Mouse (Mus musculus): ENCODE results near the gene Pdgfb. TPM values are rescaled to one million over a fixed set of nuclear protein-coding genes. Genes with fewer than 3 reads are reported as not detected.

The Pdgfb gene
- total and polyA plus RNA-seq, 2 experiments from 2014 or later = 9.5 to 31.0 TPM

DNA sequence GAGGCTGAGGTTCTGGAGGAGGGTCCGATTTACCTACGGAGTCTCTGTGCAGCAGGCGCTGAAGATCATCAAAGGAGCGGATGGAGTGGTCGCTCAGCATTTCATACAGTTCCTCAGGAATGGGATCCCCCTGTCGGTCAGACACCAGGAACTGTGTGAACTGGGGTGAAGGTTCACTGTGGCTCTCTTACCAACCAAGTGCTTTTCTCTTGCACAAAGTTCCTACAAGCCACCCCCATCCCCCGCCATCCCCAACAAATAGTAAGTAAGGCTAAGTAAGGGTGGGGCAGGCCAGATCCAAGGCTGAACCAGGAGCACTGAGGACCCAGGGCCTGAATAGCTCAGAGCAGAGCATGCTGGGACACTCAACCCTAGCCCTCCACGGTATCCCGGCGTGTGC lies 9.3 kb downstream of the Pdgfb start:
- peaks cover 5% of the 10 kb centered on the region; the same call in 1 of the 2 replicates for H3K36me3 ChIP-seq (ENCODE audit: insufficient read depth, low read length)
- WGBS = 76% methylated on average over 10 of the region's 10 CpGs
- no peak overlapping the region for H3K27ac ChIP-seq
- no peak overlapping the region for H3K4me3 ChIP-seq (ENCODE audit: low read length)
- H3K27me3 ChIP-seq (ENCODE audit: insufficient read depth, low read length) = no peaks in the 10 kb centered on the region
- no peaks in the 10 kb centered on the region for H3K9me3 ChIP-seq (ENCODE audit: low read length)
- H3K4me1 ChIP-seq (ENCODE audit: insufficient read depth, low read length) = no peaks in the 10 kb centered on the region
- no peak for TF ChIP-seq CTCF (IDR thresholded peaks at IDR 0.05; ENCODE audit: low read depth)
- H3K4me2 ChIP-seq (ENCODE audit: low read depth, low read length) = no peak overlapping the region
- H3K9ac ChIP-seq (replicated peaks; ENCODE audit: low read length) = no peak overlapping the region
- DNase-seq (ENCODE audit: low spot score) (no peak), ATAC-seq (no peak)

DNA sequence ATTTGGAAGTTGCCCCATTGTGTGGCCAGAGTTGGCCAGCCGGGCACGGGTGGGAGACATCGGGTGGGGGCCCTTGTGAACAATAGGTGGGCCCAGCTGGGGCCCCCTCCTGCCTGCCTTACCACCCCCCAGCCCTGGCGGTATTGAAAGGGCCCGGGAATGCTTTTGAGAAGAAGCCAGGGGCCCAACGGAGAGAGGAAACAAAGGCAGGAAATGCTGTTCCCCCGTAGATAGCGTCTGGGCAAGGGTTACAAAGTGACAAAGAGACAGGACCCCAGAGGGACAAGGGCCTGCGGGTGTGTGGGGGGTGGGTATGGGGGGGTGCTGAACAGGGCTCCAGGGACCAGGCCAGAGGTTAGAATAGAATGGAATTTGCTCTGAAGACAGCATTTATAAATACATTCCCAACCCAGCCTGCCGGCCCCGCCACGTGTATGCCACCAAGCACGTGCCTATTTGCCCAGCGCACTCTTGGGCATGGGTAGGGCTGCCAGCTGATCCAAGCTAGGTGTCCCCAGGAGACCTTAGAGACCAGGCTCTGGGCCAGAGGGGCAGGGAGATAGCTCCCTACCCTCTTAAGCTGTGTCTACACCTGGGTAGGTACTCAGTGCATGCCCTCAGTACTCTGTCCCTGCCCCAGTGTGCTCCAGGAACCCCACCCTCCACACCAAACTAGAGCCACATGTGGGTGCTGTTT lies 10.0 kb downstream of the Pdgfb start:
- Histone ChIP-seq H3K4me1 (ENCODE audit: insufficient read depth, low read length) (no peaks in the 10 kb centered on the region), H3K9me3 (ENCODE audit: low read length) (no peaks in the 10 kb centered on the region), H3K4me3 (ENCODE audit: low read length) (no peak overlapping the region), H3K27ac (no peak overlapping the region), H3K4me2 (ENCODE audit: low read depth, low read length) (no peak overlapping the region), H3K27me3 (ENCODE audit: insufficient read depth, low read length) (no peaks in the 10 kb centered on the region), H3K36me3 (ENCODE audit: insufficient read depth, low read length) (peaks cover 5% of the 10 kb centered on the region; the same call in 1 of the 2 replicates), H3K9ac (replicated peaks; ENCODE audit: low read length) (no peak overlapping the region)
- no peak for DNase-seq (ENCODE audit: low spot score)
- TF ChIP-seq CTCF (IDR thresholded peaks at IDR 0.05; ENCODE audit: low read depth) = no peak
- ATAC-seq = peak; percentile 38; the same call in 1 of the 2 replicates
- WGBS = 14% methylated on average over 14 of the region's 14 CpGs

DNA sequence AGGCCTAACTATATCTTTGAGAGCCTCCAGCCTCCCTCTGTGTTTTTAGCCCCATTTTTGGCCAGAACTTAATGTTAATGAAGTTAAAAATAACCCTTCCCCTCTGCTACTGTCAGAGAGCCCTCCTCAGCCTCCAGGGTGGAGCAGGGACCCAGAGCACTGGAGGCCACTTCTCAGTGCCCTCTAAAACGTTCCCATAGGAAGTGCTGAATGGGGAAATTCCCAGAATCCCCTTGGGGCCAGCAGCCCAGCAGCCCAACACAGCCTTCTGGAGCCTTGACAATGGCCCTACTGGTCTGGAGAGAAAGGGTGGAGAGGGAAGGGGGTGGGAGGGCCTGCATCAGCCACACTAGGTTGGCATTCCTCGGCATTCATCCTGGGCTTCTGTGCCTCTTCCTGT lies 11.2 kb downstream of the Pdgfb start:
- no peak for TF ChIP-seq CTCF (IDR thresholded peaks at IDR 0.05; ENCODE audit: low read depth)
- H3K4me1 ChIP-seq (ENCODE audit: insufficient read depth, low read length) = no peaks in the 10 kb centered on the region
- WGBS = 41% methylated on average over 2 of the region's 2 CpGs
- H3K27me3 ChIP-seq (ENCODE audit: insufficient read depth, low read length) = no peaks in the 10 kb centered on the region
- no peaks in the 10 kb centered on the region for H3K9me3 ChIP-seq (ENCODE audit: low read length)
- H3K4me3 ChIP-seq (ENCODE audit: low read length) = no peak overlapping the region
- H3K36me3 ChIP-seq (ENCODE audit: insufficient read depth, low read length) = peaks cover 5% of the 10 kb centered on the region; the same call in 1 of the 2 replicates
- H3K9ac ChIP-seq (replicated peaks; ENCODE audit: low read length) = no peak overlapping the region
- 0 out of 2 replicates have a peak overlapping the region, but pooled peaks have one; percentile 7 for H3K27ac ChIP-seq
- H3K4me2 ChIP-seq (ENCODE audit: low read depth, low read length) = no peak overlapping the region
- DNase-seq (ENCODE audit: low spot score) = no peak
- ATAC-seq = no peak

DNA sequence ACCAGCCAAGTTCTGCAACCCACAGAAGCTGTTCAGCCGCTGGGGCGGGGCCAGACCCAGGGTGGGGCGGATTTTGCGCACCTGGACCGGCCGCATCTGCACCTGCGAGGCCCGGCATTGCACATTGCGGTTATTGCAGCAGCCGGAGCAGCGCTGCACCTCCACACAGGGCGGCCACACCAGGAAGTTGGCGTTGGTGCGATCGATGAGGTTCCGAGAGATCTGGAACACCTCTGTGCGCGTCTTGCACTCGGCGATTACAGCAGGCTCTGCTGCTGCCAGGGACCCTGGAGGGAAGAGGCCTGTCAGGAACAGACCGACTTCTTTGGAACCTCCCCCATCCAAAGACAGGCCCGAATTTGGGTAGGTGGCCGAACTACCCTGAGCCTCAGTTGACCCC lies 13.2 kb downstream of the Pdgfb start:
- H3K4me3 ChIP-seq (ENCODE audit: low read length) = no peak overlapping the region
- no peak for ATAC-seq

DNA sequence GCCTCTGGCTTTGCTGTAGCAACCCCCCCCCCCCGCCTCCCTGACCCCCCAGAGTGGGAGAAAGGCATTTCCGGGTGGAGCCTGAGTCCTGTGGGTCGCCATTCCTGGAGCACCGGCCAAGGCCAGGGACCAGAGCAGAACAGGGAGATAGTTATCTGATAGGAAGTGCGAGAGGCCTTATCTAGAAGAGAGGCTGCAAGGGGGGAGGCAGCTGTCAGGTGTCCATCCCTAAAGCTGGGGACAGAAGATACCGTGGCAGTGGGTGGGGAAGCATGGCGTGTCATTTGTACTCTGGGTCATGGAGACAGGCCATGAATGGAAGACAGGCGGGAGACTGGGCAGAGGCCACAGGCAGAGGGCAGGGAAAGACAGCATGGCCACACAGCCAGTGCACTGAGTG lies 14.1 kb downstream of the Pdgfb start:
- H3K9ac ChIP-seq (replicated peaks; ENCODE audit: low read length) = no peak overlapping the region
- 48% methylated on average over 8 of the region's 8 CpGs for WGBS
- no peak overlapping the region for H3K4me2 ChIP-seq (ENCODE audit: low read depth, low read length)
- ATAC-seq (no peak), DNase-seq (ENCODE audit: low spot score) (no peak)
- H3K27me3 ChIP-seq (ENCODE audit: insufficient read depth, low read length) = no peaks in the 10 kb centered on the region
- no peak overlapping the region for H3K27ac ChIP-seq
- no peaks in the 10 kb centered on the region for H3K4me1 ChIP-seq (ENCODE audit: insufficient read depth, low read length)
- no peak for TF ChIP-seq CTCF (IDR thresholded peaks at IDR 0.05; ENCODE audit: low read depth)
- H3K9me3 ChIP-seq (ENCODE audit: low read length) = no peaks in the 10 kb centered on the region
- peaks cover 5% of the 10 kb centered on the region; the same call in 1 of the 2 replicates for H3K36me3 ChIP-seq (ENCODE audit: insufficient read depth, low read length)
- H3K4me3 ChIP-seq (ENCODE audit: low read length) = no peak overlapping the region

More for the DNA sequence above, 13.2 kb downstream of the Pdgfb start:
- H3K4me2 ChIP-seq (ENCODE audit: low read depth, low read length) = no peak overlapping the region
- no peaks in the 10 kb centered on the region for H3K4me1 ChIP-seq (ENCODE audit: insufficient read depth, low read length)
- H3K36me3 ChIP-seq (ENCODE audit: insufficient read depth, low read length) = peaks cover 5% of the 10 kb centered on the region; the same call in 1 of the 2 replicates
- H3K9ac ChIP-seq (replicated peaks; ENCODE audit: low read length) = no peak overlapping the region
- 95% methylated on average over 23 of the region's 23 CpGs for WGBS
- no peaks in the 10 kb centered on the region for H3K27me3 ChIP-seq (ENCODE audit: insufficient read depth, low read length)
- H3K27ac ChIP-seq = no peak overlapping the region
- no peak for TF ChIP-seq CTCF (IDR thresholded peaks at IDR 0.05; ENCODE audit: low read depth)
- no peaks in the 10 kb centered on the region for H3K9me3 ChIP-seq (ENCODE audit: low read length)
- DNase-seq (ENCODE audit: low spot score) = no peak

DNA sequence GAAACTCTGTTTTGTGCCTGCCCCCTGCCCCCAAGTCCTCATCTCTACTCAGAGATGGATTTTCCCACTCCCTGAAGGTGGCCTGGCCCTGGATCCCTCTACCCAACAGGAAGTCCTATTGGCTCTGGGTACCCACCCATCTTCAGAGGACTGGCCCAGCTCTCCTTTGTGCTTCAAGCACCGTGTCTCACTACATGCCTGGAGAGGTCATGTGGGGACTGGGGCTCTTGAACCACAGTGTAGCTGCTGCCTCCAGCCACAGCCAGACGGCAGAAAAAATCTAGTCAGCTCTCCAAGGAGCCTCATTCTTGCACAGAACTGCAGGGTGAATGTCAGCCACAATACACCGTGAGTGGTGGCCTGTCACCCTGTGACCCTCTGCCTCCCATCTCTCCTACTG lies 16.8 kb downstream of the Pdgfb start:
- ATAC-seq = no peak
- no peak overlapping the region for H3K4me3 ChIP-seq (ENCODE audit: low read length)
- H3K9me3 ChIP-seq (ENCODE audit: low read length) = no peaks in the 10 kb centered on the region
- H3K36me3 ChIP-seq (ENCODE audit: insufficient read depth, low read length) = peaks cover 5% of the 10 kb centered on the region; the same call in 1 of the 2 replicates
- 51% methylated on average over 3 of the region's 3 CpGs for WGBS
- no peak for DNase-seq (ENCODE audit: low spot score)
- H3K9ac ChIP-seq (replicated peaks; ENCODE audit: low read length) = no peak overlapping the region
- no peak overlapping the region for H3K4me2 ChIP-seq (ENCODE audit: low read depth, low read length)
- no peak for TF ChIP-seq CTCF (IDR thresholded peaks at IDR 0.05; ENCODE audit: low read depth)
- H3K27me3 ChIP-seq (ENCODE audit: insufficient read depth, low read length) = no peaks in the 10 kb centered on the region
- H3K4me1 ChIP-seq (ENCODE audit: insufficient read depth, low read length) = no peaks in the 10 kb centered on the region
- no peak overlapping the region for H3K27ac ChIP-seq

DNA sequence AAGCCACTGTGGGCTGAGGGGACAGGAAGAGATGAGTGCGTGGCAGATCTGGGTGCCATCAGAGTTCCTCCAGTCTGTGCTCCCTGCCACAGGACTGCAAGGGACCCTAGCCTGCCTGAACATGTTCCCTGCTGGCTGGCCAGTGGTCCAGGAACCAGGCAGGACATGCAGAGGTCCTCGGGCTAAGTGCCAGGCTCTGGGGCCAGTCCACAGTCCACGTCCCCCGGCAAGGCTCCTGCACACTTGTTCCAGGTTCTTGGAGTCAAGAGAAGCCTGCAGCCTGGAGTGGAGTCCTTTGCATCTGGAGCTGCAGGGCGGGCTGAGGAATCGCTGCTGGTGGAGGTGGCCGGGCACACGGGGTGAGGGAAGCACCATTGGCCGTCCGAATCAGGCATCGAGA lies 18.0 kb downstream of the Pdgfb start:
- 87% methylated on average over 11 of the region's 11 CpGs for WGBS
- Histone ChIP-seq H3K4me3 (ENCODE audit: low read length) (no peak overlapping the region), H3K27ac (no peak overlapping the region), H3K9ac (replicated peaks; ENCODE audit: low read length) (no peak overlapping the region), H3K9me3 (ENCODE audit: low read length) (no peaks in the 10 kb centered on the region), H3K27me3 (ENCODE audit: insufficient read depth, low read length) (no peaks in the 10 kb centered on the region), H3K4me2 (ENCODE audit: low read depth, low read length) (no peak overlapping the region), H3K4me1 (ENCODE audit: insufficient read depth, low read length) (no peaks in the 10 kb centered on the region), H3K36me3 (ENCODE audit: insufficient read depth, low read length) (peaks cover 5% of the 10 kb centered on the region; the same call in 1 of the 2 replicates)
- ATAC-seq = no peak
- DNase-seq (ENCODE audit: low spot score) = no peak
- no peak for TF ChIP-seq CTCF (IDR thresholded peaks at IDR 0.05; ENCODE audit: low read depth)
